Mouse (Mus musculus) forebrain, embryonic 15.5 days (tissue): ENCODE data around the gene Pnkp. TPM values are rescaled to one million over a fixed set of nuclear protein-coding genes. Genes with fewer than 3 reads are reported as not detected.

ENCODE experiments used
- ATAC-seq: fragments of 200-750 bp; cut with Nextera tagmentation; replicated peaks from 2 replicates; pipeline ENCODE4 v1.8.0; 2017; ENCODE audit warnings: mild to moderate bottlenecking, moderate TSS enrichment, moderate library complexity
- H3K27ac ChIP-seq: fragments of 300-500 bp; sonication (generic); replicated peaks from 2 replicates; pipeline ENCODE4 v1.5.1; 2015; ENCODE audit warnings: mild to moderate bottlenecking, inconsistent platforms
- H3K27me3 ChIP-seq: fragments of 300-500 bp; sonication (generic); 2 replicates; pipeline ENCODE4 v1.6.1; 2015; ENCODE audit warnings: inconsistent platforms
- H3K36me3 ChIP-seq: fragments of 300-500 bp; sonication (generic); 2 replicates; pipeline ENCODE4 v1.6.1; 2015; ENCODE audit warnings: mild to moderate bottlenecking, inconsistent platforms
- H3K4me1 ChIP-seq: fragments of 300-500 bp; sonication (generic); 2 replicates; pipeline ENCODE4 v1.6.1; 2015; ENCODE audit warnings: inconsistent platforms
- H3K4me2 ChIP-seq: fragments of 300-500 bp; sonication (generic); replicated peaks from 2 replicates; pipeline ENCODE4 v1.6.1; 2015; ENCODE audit warnings: mild to moderate bottlenecking, inconsistent platforms
- H3K4me3 ChIP-seq: fragments of 300-500 bp; sonication (generic); 2 replicates; pipeline ENCODE4 v1.5.1; 2015; ENCODE audit warnings: mild to moderate bottlenecking, inconsistent platforms
- H3K9ac ChIP-seq: fragments of 300-500 bp; sonication (generic); replicated peaks from 2 replicates; pipeline ENCODE4 v1.6.1; 2015; ENCODE audit warnings: mild to moderate bottlenecking, inconsistent platforms
- H3K9me3 ChIP-seq: fragments of 300-500 bp; sonication (generic); 2 replicates; pipeline ENCODE4 v1.6.1; 2016; ENCODE audit warnings: inconsistent platforms
- WGBS: fragments of 180-500 bp; shearing (Covaris S2); methylation state at CpG from one replicate; pipeline ENCODE4 v1.1.7; 2015; ENCODE audit warnings: mixed read lengths; 5-methylcytosine and 5-hydroxymethylcytosine counted together
- polyA plus RNA-seq: library from polyadenylated mRNA; unstranded; fragments of >200 nt; fragmentation: Nextera tagmentation; extraction: Ambion mirVana; gene quantifications from 2 replicates; pipeline ENCODE4 v1.2.1, GENCODE M21; 2015

Pnkp gene
- polyA plus RNA-seq, 1 experiment from 2014 or later: 32.1 TPM

DNA sequence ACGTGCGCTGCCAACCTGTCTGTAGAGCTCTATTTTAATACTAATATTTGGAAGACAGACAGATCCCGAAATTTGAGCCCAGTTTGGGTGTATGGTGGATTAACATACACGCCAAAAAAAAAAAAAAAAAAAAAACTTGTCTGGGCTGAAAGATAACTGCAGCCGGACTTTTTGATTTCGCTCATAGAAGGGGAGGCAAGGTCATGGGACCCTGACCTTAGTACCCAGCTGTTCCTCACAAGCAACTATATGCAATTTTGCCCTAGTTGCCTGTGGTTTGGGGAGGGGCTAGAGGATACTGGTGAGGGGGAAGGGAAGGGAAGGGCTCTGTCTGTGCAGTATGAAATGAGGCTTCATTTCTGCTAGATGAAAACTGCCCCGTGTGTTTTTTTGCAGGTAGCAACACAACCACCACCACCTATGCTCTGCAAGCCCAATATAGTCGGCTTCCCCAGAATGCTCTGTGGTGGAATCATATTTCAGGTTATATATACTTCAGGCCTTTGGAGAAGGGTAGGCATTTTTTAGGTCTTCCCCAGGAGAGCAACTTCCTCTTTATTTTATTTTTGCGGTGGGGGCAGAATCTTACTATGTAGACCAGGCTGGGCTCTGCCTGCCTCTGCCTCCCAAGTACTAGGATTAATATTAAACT is 548 bp upstream of the Pnkp start:
- WGBS: 69% methylated on average over 9 of the region's 9 CpGs
- Histone ChIP-seq H3K27me3 (no peaks in the 10 kb centered on the region), H3K9ac (peak overlapping the region; percentile 91; the same call in 1 of the 2 replicates), H3K9me3 (no peaks in the 10 kb centered on the region), H3K4me2 (peak overlapping the region; percentile 94), H3K27ac (peak overlapping the region; percentile 93), H3K4me3 (peak overlapping the region; percentile 76), H3K4me1 (peaks cover 62% of the 10 kb centered on the region), H3K36me3 (peaks cover under 1% of the 10 kb centered on the region; the same call in 1 of the 2 replicates)
- 0 out of 2 replicates have a peak, but pooled peaks have one; percentile 0 for ATAC-seq

DNA sequence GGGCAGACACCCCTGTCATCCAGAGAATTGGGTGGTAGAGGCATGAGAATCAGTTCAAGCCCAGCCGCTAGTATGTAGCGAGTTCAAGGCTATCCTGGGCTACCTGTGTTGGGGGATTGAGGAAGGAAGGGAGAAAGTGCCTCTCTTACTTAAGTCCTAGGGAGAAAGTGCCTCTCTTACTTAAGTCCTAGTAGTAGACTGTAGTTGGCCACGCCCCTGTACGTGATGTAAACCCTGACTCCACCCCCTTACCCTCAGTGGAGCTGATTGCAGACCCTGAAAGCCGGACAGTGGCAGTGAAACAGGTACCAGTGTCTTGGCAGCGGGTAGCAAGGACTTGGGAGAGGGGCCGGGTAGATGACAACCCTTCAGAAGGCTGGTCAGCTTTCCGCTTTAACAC is 966 bp downstream of the Pnkp start:
- Histone ChIP-seq H3K27ac (peak overlapping the region; percentile 93), H3K4me1 (peaks cover 63% of the 10 kb centered on the region), H3K36me3 (peaks cover 16% of the 10 kb centered on the region), H3K4me3 (peak overlapping the region; percentile 76), H3K9ac (peak overlapping the region; percentile 91; the same call in 1 of the 2 replicates), H3K27me3 (no peaks in the 10 kb centered on the region), H3K4me2 (peak overlapping the region; percentile 94), H3K9me3 (no peaks in the 10 kb centered on the region)
- 31% methylated on average over 8 of the region's 8 CpGs for WGBS
- ATAC-seq: no peak

DNA sequence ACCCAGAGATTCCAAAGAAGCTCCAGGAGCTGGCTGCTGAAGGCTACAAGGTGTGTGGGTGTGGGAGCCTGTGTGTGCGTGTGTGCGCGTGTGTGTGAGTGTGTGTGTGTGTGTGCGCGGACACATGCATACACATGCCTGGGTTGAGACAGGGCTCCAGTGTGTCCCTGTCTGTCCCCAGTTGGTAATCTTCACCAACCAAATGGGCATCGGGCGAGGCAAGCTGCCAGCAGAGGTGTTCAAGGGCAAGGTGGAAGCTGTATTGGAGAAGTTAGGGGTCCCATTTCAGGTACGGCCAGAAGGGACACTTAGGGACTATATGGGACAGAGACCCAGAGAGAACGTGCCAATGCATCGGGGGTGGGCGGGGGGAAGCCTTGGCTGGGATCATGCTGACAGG is 3.0 kb downstream of the Pnkp start:
- H3K4me2 ChIP-seq: no peak overlapping the region
- peaks cover 48% of the 10 kb centered on the region for H3K4me1 ChIP-seq
- no peak overlapping the region for H3K27ac ChIP-seq
- H3K36me3 ChIP-seq: peaks cover 36% of the 10 kb centered on the region
- no peak for ATAC-seq
- no peaks in the 10 kb centered on the region for H3K27me3 ChIP-seq
- H3K9ac ChIP-seq: no peak overlapping the region
- no peaks in the 10 kb centered on the region for H3K9me3 ChIP-seq
- WGBS: 95% methylated on average over 11 of the region's 11 CpGs
- H3K4me3 ChIP-seq: no peak overlapping the region

DNA sequence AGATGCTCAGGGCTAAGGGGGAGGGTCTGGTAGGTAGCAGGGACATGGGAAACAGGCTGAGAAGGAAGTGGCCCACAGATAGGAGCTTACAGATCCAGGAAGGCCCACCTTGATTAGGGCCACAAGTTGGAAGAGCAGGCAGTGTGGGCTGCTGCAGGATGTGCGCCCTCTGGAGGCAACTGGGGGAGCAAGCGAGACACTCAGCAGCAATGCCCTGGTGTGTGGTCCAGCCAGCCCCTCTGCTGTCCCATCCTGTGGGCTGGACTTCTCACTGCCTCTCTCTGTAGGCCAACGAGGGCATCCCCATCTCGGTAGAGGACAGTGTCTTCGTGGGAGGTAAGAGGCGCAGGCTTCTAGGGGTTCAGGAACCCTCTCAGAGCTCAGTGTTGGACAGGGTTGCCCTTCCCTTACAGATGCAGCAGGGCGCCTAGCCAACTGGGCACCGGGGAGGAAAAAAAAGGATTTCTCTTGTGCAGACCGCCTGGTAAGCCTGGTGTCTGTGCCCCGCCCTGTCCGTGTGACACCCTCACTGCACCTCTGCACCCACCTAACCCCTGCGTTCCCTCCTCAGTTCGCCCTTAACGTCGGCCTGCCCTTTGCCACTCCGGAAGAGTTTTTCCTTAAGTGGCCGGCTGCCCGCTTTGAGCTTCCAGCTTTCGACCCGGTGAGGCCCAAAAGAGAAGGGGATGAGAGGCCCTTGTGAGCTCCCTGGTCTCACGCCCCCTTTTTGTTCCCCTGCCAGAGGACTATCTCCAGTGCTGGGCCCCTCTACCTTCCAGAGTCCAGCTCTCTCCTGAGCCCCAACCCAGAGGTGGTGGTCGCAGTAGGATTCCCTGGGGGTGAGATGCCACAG is 3.9 kb downstream of the Pnkp start:
- Histone ChIP-seq H3K9ac (peak overlapping the region; percentile 14; the same call in 1 of the 2 replicates), H3K9me3 (no peaks in the 10 kb centered on the region), H3K4me2 (0 out of 2 replicates have a peak overlapping the region, but pooled peaks have one; percentile 7), H3K27me3 (no peaks in the 10 kb centered on the region), H3K36me3 (peaks cover 44% of the 10 kb centered on the region), H3K4me3 (no peak overlapping the region), H3K4me1 (peaks cover 50% of the 10 kb centered on the region), H3K27ac (peak overlapping the region; percentile 45)
- WGBS: 46% methylated on average over 22 of the region's 22 CpGs
- 0 out of 2 replicates have a peak, but pooled peaks have one; percentile 5 for ATAC-seq

DNA sequence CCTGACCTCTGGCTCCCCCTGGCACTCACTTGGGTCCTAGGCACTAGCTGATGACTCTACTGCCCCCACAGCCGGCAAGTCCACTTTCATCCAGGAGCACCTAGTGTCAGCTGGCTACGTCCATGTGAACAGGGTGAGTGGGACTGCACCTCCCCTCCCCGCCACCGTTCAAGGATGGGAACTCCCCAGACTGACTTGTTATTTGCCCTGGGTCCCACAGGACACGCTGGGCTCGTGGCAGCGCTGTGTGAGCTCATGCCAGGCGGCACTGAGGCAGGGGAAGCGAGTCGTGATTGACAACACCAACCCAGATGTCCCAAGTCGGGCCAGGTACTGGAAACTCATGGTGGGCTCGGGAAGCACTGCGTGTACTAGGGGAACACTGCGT is 4.5 kb downstream of the Pnkp start:
- H3K4me1 ChIP-seq: peaks cover 54% of the 10 kb centered on the region
- H3K4me2 ChIP-seq: no peak overlapping the region
- H3K4me3 ChIP-seq: no peak overlapping the region
- no peaks in the 10 kb centered on the region for H3K9me3 ChIP-seq
- H3K27ac ChIP-seq: no peak overlapping the region; the same call in 1 of the 2 replicates
- no peak for ATAC-seq
- peaks cover 44% of the 10 kb centered on the region for H3K36me3 ChIP-seq
- H3K27me3 ChIP-seq: no peaks in the 10 kb centered on the region
- H3K9ac ChIP-seq: no peak overlapping the region
- 83% methylated on average over 14 of the region's 14 CpGs for WGBS

DNA sequence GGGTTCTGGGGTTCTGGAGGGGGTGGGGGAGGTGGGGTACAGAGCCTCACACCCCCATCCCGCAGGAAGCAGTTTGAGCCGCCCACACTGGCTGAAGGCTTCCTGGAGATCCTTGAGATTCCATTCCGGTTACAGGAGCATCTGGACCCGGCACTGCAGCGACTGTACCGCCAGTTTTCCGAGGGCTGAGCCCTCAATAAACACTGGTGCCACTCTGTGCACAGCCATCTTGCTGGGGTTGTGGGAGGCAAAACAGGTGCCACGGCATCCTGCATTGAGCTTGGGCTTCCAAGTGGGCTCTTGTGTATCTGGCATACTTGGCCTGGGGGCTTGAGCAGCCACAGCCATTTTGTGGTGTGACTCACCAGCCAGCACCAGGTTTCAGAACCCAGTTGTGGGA is 5.5 kb downstream of the Pnkp start:
- Histone ChIP-seq H3K36me3 (peaks cover 44% of the 10 kb centered on the region), H3K4me1 (peaks cover 56% of the 10 kb centered on the region)
- 84% methylated on average over 8 of the region's 8 CpGs for WGBS

DNA sequence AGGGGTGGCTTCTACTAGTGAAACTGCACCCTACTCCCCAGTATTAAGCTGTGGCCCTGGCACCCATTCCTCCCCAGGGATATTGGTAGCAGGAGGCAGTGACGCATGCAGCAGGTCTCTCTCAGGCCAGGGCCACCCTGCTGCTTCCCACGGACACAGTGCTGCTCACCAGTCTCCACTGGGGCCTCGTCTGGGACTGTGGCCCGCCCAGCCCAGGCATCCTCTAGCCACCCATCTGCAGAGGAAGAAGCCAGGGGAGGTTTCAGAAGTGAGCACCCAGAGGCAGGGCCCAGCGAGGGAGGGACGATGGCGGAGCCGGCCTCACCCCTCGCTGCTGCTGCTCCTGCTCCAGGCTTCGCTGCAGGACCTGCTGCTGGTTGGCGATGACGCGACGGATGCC is 6.3 kb downstream of the Pnkp start:
- H3K4me3 ChIP-seq: no peak overlapping the region
- peaks cover 56% of the 10 kb centered on the region for H3K4me1 ChIP-seq
- H3K9me3 ChIP-seq: no peaks in the 10 kb centered on the region
- no peak overlapping the region for H3K4me2 ChIP-seq
- no peak overlapping the region for H3K27ac ChIP-seq
- peaks cover 44% of the 10 kb centered on the region for H3K36me3 ChIP-seq
- H3K9ac ChIP-seq: no peak overlapping the region
- ATAC-seq: no peak
- H3K27me3 ChIP-seq: no peaks in the 10 kb centered on the region
- WGBS: 90% methylated on average over 14 of the region's 14 CpGs

More for the DNA sequence above, 5.5 kb downstream of the Pnkp start:
- H3K4me3 ChIP-seq: no peak overlapping the region
- no peak overlapping the region for H3K4me2 ChIP-seq
- H3K27me3 ChIP-seq: no peaks in the 10 kb centered on the region
- no peaks in the 10 kb centered on the region for H3K9me3 ChIP-seq
- no peak overlapping the region for H3K27ac ChIP-seq
- no peak overlapping the region for H3K9ac ChIP-seq
- no peak for ATAC-seq

DNA sequence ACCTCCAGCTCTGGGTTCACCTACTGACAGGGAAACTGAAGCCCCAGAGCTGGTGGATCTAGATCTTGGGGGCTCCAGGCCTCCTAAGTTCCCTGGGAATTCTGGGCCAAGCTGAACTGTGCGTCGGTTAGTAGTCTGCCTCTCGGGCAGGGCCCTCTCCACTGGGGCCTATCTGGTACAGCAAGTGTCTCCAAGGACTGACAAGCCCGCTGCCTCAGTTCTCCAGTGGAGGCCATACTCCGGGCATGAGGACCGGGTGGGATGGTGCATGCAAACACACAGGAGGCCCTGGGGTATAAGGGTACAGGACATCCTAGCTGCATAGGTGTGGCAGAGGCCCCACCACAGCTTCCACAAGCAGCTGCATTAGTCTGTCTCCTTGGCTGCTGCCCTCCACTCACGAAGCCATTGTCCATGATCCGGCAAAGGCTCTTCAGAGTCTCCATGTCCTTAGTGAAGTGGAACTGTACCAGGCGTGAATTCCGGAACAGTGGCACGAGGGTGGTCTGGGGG is 7.1 kb downstream of the Pnkp start:
- Histone ChIP-seq H3K9me3 (no peaks in the 10 kb centered on the region), H3K4me2 (no peak overlapping the region), H3K4me3 (no peak overlapping the region), H3K27ac (no peak overlapping the region), H3K4me1 (peaks cover 54% of the 10 kb centered on the region), H3K36me3 (peaks cover 44% of the 10 kb centered on the region), H3K9ac (no peak overlapping the region), H3K27me3 (no peaks in the 10 kb centered on the region)
- WGBS: 83% methylated on average over 11 of the region's 11 CpGs
- ATAC-seq: no peak

DNA sequence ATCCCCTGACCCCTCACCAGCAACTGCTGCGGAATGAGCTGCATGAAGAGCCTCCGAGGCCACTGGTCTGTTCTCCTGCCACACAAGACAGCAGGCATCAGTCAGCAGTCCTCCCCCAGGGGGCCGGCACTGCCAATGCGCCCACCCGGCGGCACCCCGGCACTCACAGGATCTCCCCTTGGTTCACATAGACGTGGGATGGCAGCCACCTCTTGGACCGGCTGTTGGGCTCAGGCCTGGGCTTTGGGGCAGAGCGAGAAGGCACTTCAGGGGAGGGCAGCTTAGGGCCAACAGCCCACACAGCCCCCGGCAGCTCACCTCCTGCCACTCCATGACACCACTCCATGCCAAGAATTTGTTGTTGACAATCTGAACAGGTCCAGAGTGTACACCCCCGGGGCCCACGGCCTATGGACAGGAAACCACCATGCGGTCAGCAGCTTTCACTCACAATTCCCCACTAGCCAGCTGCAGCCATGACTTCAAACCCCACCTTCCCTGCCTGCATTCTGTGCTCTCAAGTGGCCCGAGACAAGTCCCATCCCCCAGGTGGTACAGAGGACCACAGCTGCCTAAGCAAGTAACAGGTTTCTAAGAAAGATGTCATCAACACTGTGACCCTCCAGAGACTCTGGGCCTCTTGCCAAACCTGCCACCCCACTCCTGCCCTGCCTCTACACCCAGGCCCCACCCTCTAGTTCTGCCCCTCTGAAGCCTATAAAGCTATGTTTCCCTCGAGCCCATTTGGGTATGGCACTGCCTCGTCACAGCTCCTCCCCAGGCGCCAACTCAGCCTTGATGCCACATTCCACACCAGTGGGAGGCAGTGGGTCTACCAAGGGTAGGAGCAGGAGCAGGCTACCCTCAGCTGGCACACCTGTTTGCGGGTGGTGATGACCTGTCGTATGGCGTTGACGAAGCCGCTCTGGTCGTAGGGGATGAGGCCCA is 7.9 kb downstream of the Pnkp start:
- ATAC-seq: no peak
- H3K9ac ChIP-seq: no peak overlapping the region
- no peaks in the 10 kb centered on the region for H3K9me3 ChIP-seq
- peaks cover 44% of the 10 kb centered on the region for H3K36me3 ChIP-seq
- 79% methylated on average over 24 of the region's 24 CpGs for WGBS
- H3K4me1 ChIP-seq: peaks cover 54% of the 10 kb centered on the region
- H3K4me3 ChIP-seq: no peak overlapping the region
- no peak overlapping the region for H3K27ac ChIP-seq
- H3K4me2 ChIP-seq: no peak overlapping the region
- no peaks in the 10 kb centered on the region for H3K27me3 ChIP-seq

DNA sequence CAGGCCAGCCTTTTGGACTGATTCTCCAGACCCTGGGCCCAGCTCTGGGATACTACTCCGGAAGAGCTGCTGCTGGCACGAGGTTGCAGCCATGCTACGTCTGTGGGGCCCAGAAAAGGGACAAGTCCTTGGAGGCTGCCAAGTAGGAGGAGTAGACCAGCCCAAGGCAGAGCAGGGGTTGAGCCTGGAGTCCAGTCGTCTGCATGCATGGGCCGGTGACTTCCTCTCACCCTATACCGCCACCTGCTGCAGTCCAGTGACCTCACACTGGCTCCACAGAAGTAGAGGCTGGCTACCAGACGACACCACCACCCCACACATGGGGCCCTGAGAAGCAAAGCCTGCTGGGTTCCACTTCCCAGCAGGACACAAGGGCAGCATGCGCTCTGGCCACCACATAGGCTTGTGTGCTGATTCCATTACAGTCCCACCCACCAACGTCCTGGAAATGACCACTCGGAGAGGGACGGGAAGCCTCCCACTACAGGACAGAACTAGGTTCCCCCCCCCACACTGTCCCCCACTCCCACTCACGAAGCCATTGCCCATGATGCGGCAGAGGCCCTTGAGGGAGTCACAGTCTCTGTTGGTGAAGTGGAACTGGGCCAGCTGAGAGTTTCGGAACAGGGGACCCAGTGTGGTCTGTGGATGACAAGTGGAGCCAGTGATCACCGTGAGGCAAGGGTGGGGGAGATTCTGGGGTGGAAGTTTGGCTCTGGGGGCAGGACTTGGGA is 9.5 kb downstream of the Pnkp start:
- H3K4me1 ChIP-seq: peaks cover 50% of the 10 kb centered on the region
- H3K27ac ChIP-seq: peak overlapping the region; percentile 13
- H3K4me3 ChIP-seq: peak overlapping the region; percentile 82
- peaks cover 43% of the 10 kb centered on the region for H3K36me3 ChIP-seq
- 52% methylated on average over 15 of the region's 15 CpGs for WGBS
- H3K9ac ChIP-seq: peak overlapping the region; percentile 96
- H3K4me2 ChIP-seq: peak overlapping the region; percentile 73
- no peak for ATAC-seq
- no peaks in the 10 kb centered on the region for H3K9me3 ChIP-seq
- no peaks in the 10 kb centered on the region for H3K27me3 ChIP-seq
